Mouse (Mus musculus): ENCODE data around the gene Cryl1.

DNA sequence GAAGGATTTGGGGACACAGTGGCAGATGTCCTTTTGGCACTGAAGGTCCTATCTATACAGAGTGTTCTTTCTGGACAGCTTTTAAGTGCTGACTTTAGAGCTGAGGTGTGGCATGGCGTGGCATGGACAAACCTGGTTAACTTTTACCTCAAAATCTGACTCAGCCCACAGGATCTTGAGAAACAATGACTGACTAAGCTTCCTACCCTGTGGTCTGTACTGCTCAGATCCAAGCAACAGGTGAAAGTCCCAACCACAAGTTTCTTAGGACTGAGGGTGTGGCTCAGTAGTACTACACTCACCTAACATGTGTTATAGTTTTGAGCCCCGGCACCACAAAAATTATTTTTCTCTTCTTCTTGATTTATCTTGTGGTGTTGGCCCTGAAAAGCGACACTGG lies 130.0 kb downstream of the Cryl1 start:
- no peak for TF ChIP-seq CTCF (IDR thresholded peaks at IDR 0.05; ENCODE audit: insufficient read depth, low read length)
- no peak for TF ChIP-seq POLR2A (IDR thresholded peaks at IDR 0.05; ENCODE audit: borderline replicate concordance, extremely low read depth, low read depth, low read length)
